Mouse (Mus musculus) heart, embryonic 10.5 days (tissue): ENCODE results near the gene Med15. TPM values are rescaled to one million over a fixed set of nuclear protein-coding genes. Genes with fewer than 3 reads are reported as not detected.
"Not testable (repeated sequence)": the region's sequence is repeated elsewhere in the genome, so short reads cannot be mapped to it uniquely, and the experiment has no call there.

Experiments used
- DNase-seq: peaks from one replicate; pipeline ENCODE4 v3.0.0-alpha.2; 2017; ENCODE audit warnings: low spot score
- H3K27ac ChIP-seq: fragments of 300-500 bp; sonication (generic); 2 replicates; pipeline ENCODE4 v1.5.1; 2016; ENCODE audit warnings: mild to moderate bottlenecking
- H3K27me3 ChIP-seq: fragments of 300-500 bp; sonication (generic); 2 replicates; pipeline ENCODE4 v1.6.1; 2016; ENCODE audit warnings: mild to moderate bottlenecking; ENCODE audit not compliant: poor library complexity, insufficient read depth, severe bottlenecking
- H3K36me3 ChIP-seq: fragments of 300-500 bp; sonication (generic); 2 replicates; pipeline ENCODE4 v1.6.1; 2016; ENCODE audit warnings: mild to moderate bottlenecking, moderate library complexity
- H3K4me1 ChIP-seq: fragments of 300-500 bp; sonication (generic); 2 replicates; pipeline ENCODE4 v1.6.1; 2016; ENCODE audit warnings: mild to moderate bottlenecking
- H3K4me3 ChIP-seq: fragments of 300-500 bp; sonication (generic); 2 replicates; pipeline ENCODE4 v1.5.1; 2016; ENCODE audit warnings: mild to moderate bottlenecking, moderate library complexity
- H3K9me3 ChIP-seq: fragments of 300-500 bp; sonication (generic); 2 replicates; pipeline ENCODE4 v1.6.1; 2016; ENCODE audit warnings: mild to moderate bottlenecking, moderate library complexity
- WGBS: fragments of 180-500 bp; shearing (Covaris S2); methylation state at CpG from one replicate; pipeline ENCODE4 v1.1.7; 2016; 5-methylcytosine and 5-hydroxymethylcytosine counted together
- polyA plus RNA-seq: library from polyadenylated mRNA; unstranded; fragments of >200 nt; fragmentation: Nextera tagmentation; extraction: Ambion mirVana; gene quantifications from 2 replicates; pipeline ENCODE4 v1.2.1, GENCODE M21; 2016

Gene Med15
- polyA plus RNA-seq, 1 experiment from 2014 or later = 48.0 TPM

DNA sequence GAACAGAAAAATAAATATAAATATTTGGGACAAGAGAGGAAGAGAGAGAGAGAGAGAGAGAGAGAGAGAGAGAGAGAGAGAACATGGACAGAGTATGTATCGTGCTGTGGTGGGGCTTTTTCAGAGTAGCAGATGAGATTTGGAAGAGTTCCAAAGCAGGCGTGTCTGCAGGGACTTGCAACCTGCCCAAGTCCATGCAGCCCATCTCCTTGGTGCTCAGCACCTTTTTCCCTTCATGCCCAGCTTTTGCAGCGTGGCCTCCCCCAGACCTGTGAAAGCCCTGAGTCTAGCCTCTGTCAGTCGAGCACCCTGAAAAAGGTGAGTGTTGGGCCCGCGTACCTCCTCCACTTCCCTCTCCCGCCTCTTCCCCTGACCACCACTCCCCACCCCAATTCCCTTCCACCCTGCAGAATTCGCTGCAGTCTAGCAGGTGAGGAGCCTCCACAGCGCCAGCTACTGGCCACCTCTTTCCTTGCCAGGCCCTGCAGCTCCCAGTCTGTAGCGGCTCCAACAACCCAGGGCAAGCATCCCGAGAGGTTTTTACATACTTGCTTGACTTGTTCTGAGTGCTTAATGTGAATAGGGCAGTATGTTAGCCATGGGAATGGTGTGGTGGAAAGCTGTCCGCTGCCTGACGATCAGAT is 114.6 kb downstream of the Med15 start:
- no peaks in the 10 kb centered on the region for H3K9me3 ChIP-seq
- no peak for DNase-seq
- H3K27ac ChIP-seq = no peak overlapping the region
- peaks cover 12% of the 10 kb centered on the region; the same call in 1 of the 2 replicates for H3K36me3 ChIP-seq
- H3K4me1 ChIP-seq = peaks cover 10% of the 10 kb centered on the region
- WGBS = 16% methylated on average over 13 of the region's 13 CpGs
- H3K27me3 ChIP-seq = 0 out of 2 replicates have a peak, but pooled peaks cover 2% of the 10 kb centered on the region
- H3K4me3 ChIP-seq = peak overlapping the region; percentile 6; the same call in 1 of the 2 replicates

DNA sequence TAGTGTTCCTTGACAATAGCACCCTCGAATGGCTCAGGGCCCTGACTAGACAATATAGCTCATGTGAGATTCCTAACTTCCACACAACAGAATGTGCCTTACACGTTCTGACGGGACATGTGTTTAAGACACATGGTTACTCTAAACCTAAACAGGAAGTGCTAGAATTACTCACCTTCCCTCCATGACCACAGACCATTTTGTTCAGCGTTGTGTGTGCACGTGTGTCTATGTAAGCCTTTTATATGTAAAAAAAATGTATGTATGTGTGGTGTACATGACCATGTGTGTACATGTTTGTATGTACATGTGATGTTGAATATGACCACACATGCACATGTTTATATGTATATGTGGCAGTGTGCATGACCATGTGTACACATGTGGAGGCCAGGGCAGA is 116.5 kb downstream of the Med15 start:
- DNase-seq = no peak
- H3K27ac ChIP-seq = no peak overlapping the region
- no peaks in the 10 kb centered on the region for H3K9me3 ChIP-seq
- H3K36me3 ChIP-seq = no peaks in the 10 kb centered on the region
- peaks cover 10% of the 10 kb centered on the region for H3K4me1 ChIP-seq
- 82% methylated on average over 5 of the region's 5 CpGs for WGBS
- no peak overlapping the region for H3K4me3 ChIP-seq
- 0 out of 2 replicates have a peak, but pooled peaks cover 2% of the 10 kb centered on the region for H3K27me3 ChIP-seq

DNA sequence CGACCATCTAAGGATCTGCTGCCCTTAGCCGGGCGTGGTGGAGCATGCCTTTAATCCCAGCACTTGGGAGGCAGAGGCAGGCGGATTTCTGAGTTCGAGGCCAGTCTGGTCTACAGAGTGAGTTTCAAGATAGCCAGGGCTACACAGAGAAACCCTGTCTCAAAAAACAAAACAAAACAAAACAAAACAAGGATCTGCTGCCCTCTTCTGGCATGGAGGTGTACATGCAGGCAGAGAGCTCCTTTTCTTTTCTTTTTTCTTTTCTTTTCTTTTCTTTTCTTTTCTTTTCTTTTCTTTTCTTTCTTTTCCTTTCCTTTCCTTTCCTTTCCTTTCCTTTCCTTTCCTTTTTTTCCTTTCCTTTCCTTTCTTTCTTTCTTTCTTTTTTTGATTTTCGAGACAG is 118.0 kb downstream of the Med15 start:
- not testable (repeated sequence) for H3K4me3 ChIP-seq, H3K27ac ChIP-seq, H3K4me1 ChIP-seq, DNase-seq, H3K9me3 ChIP-seq, H3K27me3 ChIP-seq, H3K36me3 ChIP-seq
- WGBS = 87% methylated on average over 6 of the region's 6 CpGs

DNA sequence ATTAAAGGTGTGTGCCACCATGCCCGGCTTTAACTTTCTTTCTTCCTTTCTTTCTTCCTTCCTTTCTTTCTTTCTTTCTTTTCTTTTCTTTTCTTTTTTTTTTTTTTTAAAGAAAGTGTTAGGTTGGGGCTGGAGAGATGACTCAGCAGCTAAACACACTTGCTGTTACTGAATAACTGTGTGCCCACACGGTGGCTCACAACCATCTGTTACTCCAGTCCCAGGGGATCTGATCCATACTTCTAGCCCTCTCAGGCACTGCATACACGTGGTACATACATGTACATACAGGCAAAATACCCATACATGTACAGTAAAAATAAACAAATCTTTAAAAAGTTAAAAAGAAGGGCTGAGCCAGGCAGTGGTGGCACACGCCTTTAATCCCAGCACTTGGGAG is 121.3 kb downstream of the Med15 start:
- no peak for DNase-seq
- H3K27ac ChIP-seq = no peak overlapping the region
- 73% methylated on average over 4 of the region's 4 CpGs for WGBS

DNA sequence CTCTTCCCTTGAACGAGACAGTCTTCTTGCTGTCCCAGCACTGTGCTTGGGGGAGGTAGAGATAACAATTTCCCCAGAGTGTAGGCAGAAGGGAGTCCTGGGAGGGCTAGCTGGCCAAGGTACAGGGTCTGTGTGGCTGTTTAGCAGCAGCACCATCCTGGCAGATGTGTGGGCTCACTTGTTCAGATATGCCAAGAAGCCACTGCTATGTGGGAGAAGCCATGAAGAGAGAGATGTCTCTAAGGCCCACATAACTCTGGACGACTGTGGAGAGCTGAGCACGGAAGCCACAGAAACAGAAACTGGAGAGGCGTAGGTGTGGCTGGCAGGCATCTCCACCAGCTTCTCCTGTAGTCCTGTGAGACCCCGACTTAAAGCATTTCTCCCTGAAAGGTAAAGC is 127.0 kb downstream of the Med15 start:
- H3K27ac ChIP-seq = no peak overlapping the region
- H3K4me3 ChIP-seq = no peak overlapping the region
- H3K27me3 ChIP-seq = no peaks in the 10 kb centered on the region
- H3K4me1 ChIP-seq = no peaks in the 10 kb centered on the region
- 64% methylated on average over 5 of the region's 5 CpGs for WGBS
- H3K9me3 ChIP-seq = no peaks in the 10 kb centered on the region
- no peaks in the 10 kb centered on the region for H3K36me3 ChIP-seq
- no peak for DNase-seq

More for the DNA sequence above, 121.3 kb downstream of the Med15 start:
- H3K27me3 ChIP-seq = no peaks in the 10 kb centered on the region
- no peaks in the 10 kb centered on the region for H3K36me3 ChIP-seq
- no peak overlapping the region for H3K4me3 ChIP-seq
- H3K4me1 ChIP-seq = no peaks in the 10 kb centered on the region
- H3K9me3 ChIP-seq = no peaks in the 10 kb centered on the region

DNA sequence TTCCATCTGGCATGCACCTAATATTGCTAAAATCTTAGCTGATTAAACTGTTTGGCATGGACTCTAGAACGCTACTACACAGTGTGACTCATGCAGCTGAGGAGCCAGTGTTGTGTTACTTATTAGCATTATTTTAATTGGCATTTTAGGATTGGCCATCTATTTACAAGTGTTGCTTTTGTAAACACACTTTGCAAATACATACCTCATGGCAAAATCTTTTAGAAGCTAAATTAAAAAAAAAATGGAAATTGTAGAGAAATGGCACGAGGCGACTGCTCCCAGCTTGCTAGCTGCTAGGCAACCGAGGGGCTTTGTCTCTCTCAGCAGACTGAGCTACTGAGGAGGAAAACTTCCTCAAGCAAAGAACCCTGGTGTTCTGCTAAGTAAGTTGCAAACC is 127.8 kb downstream of the Med15 start:
- H3K4me3 ChIP-seq = no peak overlapping the region
- H3K36me3 ChIP-seq = no peaks in the 10 kb centered on the region
- H3K9me3 ChIP-seq = no peaks in the 10 kb centered on the region
- 82% methylated on average over 4 of the region's 4 CpGs for WGBS
- DNase-seq = no peak
- no peak overlapping the region for H3K27ac ChIP-seq
- H3K4me1 ChIP-seq = no peaks in the 10 kb centered on the region
- H3K27me3 ChIP-seq = no peaks in the 10 kb centered on the region

Other genes with a start within 250 kb of the Med15 start
- 0.71 and 0.97 TPM in 2 replicates for gene Aifm3, start 243.3 kb downstream of the Med15 start, polyA plus RNA-seq
- 60.0 and 69.8 TPM in 2 replicates for gene Lztr1, start 224.2 kb downstream of the Med15 start, polyA plus RNA-seq
- 40.8 and 48.4 TPM in 2 replicates for gene Thap7, start 201.8 kb downstream of the Med15 start, polyA plus RNA-seq
- gene Lrrc74b, start 171.6 kb downstream of the Med15 start, polyA plus RNA-seq = 0.12 and 0.26 TPM in 2 replicates
- gene P2rx6, start 171.0 kb downstream of the Med15 start, polyA plus RNA-seq = 0.39 and 0.73 TPM in 2 replicates
- gene Slc7a4, start 149.7 kb downstream of the Med15 start, polyA plus RNA-seq = 3.3 and 8.5 TPM in 2 replicates
- 39.1 and 44.2 TPM in 2 replicates for gene Smpd4, start 113.5 kb downstream of the Med15 start, polyA plus RNA-seq
- gene Ccdc74a, start 86.4 kb downstream of the Med15 start, polyA plus RNA-seq = 4.4 and 5.8 TPM in 2 replicates
- 47.2 and 55.4 TPM in 2 replicates for gene Klhl22, start 26.7 kb upstream of the Med15 start, polyA plus RNA-seq
- 7.0 and 12.9 TPM in 2 replicates for gene Scarf2, start 64.4 kb upstream of the Med15 start, polyA plus RNA-seq
- not detected in 2 replicates for gene B830017H08Rik, start 100.2 kb upstream of the Med15 start, polyA plus RNA-seq
- gene Car15, start 105.5 kb upstream of the Med15 start, polyA plus RNA-seq = 2.0 and 2.3 TPM in 2 replicates
- 0.22 and 0.25 TPM in 2 replicates for gene Gm20518, start 158.8 kb upstream of the Med15 start, polyA plus RNA-seq
- gene Tssk1, start 161.3 kb upstream of the Med15 start, polyA plus RNA-seq = not detected in 2 replicates
- 63.7 and 69.6 TPM in 2 replicates for gene Dgcr2, start 165.7 kb upstream of the Med15 start, polyA plus RNA-seq
- gene Tssk2, start 165.7 kb upstream of the Med15 start, polyA plus RNA-seq = not detected in 2 replicates
- 39.7 and 39.9 TPM in 2 replicates for gene Ess2, start 178.5 kb upstream of the Med15 start, polyA plus RNA-seq
- 0.20 and 0.44 TPM in 2 replicates for gene Gsc2, start 182.2 kb upstream of the Med15 start, polyA plus RNA-seq
- 46.6 and 73.7 TPM in 2 replicates for gene Slc25a1, start 195.3 kb upstream of the Med15 start, polyA plus RNA-seq
- gene Vpreb2, start 247.5 kb upstream of the Med15 start, polyA plus RNA-seq = not detected in 2 replicates